Mouse (Mus musculus): ENCODE measurements at regions not wholly inside any gene's neighbourhood (a gene's known extent, or its start where the extent isn't known, plus 50 kb on each side); places are given as distances from the start of the nearest gene placed in this dataset.

DNA sequence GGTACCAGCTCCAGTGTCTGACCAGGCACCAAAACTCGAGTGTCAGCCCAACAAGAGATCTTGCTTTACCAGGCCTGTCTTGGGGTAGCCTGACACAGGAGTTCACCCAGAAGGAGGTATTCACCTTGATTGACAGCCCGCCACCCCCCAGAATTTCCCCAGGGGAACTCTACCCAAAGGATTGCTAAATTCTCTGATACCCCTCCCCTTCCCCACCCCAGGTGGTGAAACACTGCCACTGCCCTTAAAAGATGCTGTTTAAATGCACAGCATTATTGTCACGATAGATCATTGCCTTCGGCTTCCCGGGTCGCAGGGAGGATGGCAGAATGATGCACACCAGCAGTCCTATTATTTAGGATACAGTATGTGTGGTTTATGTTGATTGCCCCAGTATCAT is 476.8 kb downstream of the Prss52 start:
- Histone ChIP-seq H3K79me2 (ENCODE audit: control insufficient read depth, insufficient read depth, low read length, poor library complexity) (no peaks in the 10 kb centered on the region), H3K9me3 (replicated peaks; ENCODE audit: insufficient read depth, low read length) (no peaks in the 10 kb centered on the region), H3K27ac (ENCODE audit: control insufficient read depth, low read depth, low read length) (no peak overlapping the region), H3K4me1 (ENCODE audit: control insufficient read depth in 1 of 2, insufficient read depth in 2 of 2, low read length in 2 of 2) (no peaks in the 10 kb centered on the region), H3K9ac (ENCODE audit: control insufficient read depth, low read depth, low read length, poor library complexity, severe bottlenecking) (no peak overlapping the region), H3K27me3 (ENCODE audit: control insufficient read depth in 1 of 2, insufficient read depth in 2 of 2, low read length in 2 of 2) (no peaks in the 10 kb centered on the region), H3K4me3 (ENCODE audit: control insufficient read depth in 1 of 2, insufficient read depth in 1 of 2, low read depth in 2 of 2, low read length in 2 of 2) (no peak overlapping the region), H3K36me3 (ENCODE audit: control insufficient read depth in 1 of 2, insufficient read depth in 2 of 2, low read length in 2 of 2) (no peaks in the 10 kb centered on the region)
- DNase-seq (ENCODE audit: low read depth, low spot score), result no peak
- TF ChIP-seq ELF1 (IDR thresholded peaks at IDR 0.05; ENCODE audit: low read depth, low read length), result no peak
- no peak for TF ChIP-seq MAFK (IDR thresholded peaks at IDR 0.05; ENCODE audit: borderline replicate concordance, low read depth, low read length)
- TF ChIP-seq JUND (IDR thresholded peaks at IDR 0.05; ENCODE audit: low read depth, low read length), result no peak
- no peak for TF ChIP-seq SMC3 (IDR thresholded peaks at IDR 0.05; ENCODE audit: low read depth, low read length)
- TF ChIP-seq CHD1 (IDR thresholded peaks at IDR 0.05; ENCODE audit: low read depth, low read length), result no peak

DNA sequence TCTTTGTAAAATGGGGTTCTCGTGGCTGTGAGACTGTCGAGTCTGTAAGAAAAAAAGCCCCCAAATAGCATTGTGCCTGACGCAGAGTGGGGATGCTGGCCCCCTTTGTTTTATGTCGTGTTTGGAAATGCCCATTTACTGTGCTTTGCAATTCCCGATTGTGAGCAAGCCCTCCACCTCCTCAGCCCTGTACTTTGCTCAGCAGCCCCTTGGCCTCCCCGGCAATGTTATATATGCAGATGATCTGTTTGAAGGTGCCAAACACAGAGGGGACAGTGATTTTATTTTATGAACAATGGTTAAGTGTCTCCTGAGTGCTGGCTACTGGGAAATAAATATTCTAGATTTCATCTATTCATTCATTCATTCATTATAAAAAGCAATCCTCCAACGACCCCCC is 477.6 kb downstream of the Prss52 start:
- no peaks in the 10 kb centered on the region; a peak in 1 of 4 replicates for H3K27me3 ChIP-seq (ENCODE audit: control insufficient read depth in 1 of 2, insufficient read depth in 2 of 2, low read length in 2 of 2)
- no peak overlapping the region for H3K9ac ChIP-seq (ENCODE audit: control insufficient read depth, low read depth, low read length, poor library complexity, severe bottlenecking)
- H3K4me3 ChIP-seq (ENCODE audit: control insufficient read depth in 1 of 2, insufficient read depth in 1 of 2, low read depth in 2 of 2, low read length in 2 of 2), result no peak overlapping the region
- no peaks in the 10 kb centered on the region for H3K36me3 ChIP-seq (ENCODE audit: control insufficient read depth in 1 of 2, insufficient read depth in 2 of 2, low read length in 2 of 2)
- no peaks in the 10 kb centered on the region for H3K9me3 ChIP-seq (replicated peaks; ENCODE audit: insufficient read depth, low read length)
- no peaks in the 10 kb centered on the region for H3K4me1 ChIP-seq (ENCODE audit: control insufficient read depth in 1 of 2, insufficient read depth in 2 of 2, low read length in 2 of 2)
- no peaks in the 10 kb centered on the region for H3K79me2 ChIP-seq (ENCODE audit: control insufficient read depth, insufficient read depth, low read length, poor library complexity)
- TF ChIP-seq CTCF (IDR thresholded peaks at IDR 0.05 in 2 of 3, conservative IDR thresholded peaks at IDR 0.05 in 1 of 3; ENCODE audit: control insufficient read depth in 1 of 3, insufficient read depth in 1 of 3, low read depth in 2 of 3, low read length in 3 of 3, poor library complexity in 1 of 3, severe bottlenecking in 1 of 3) (no peak), MAFK (IDR thresholded peaks at IDR 0.05; ENCODE audit: borderline replicate concordance, low read depth, low read length) (no peak), RAD21 (IDR thresholded peaks at IDR 0.05; ENCODE audit: low read depth, low read length) (no peak), BHLHE40 (IDR thresholded peaks at IDR 0.05; ENCODE audit: borderline replicate concordance, low read depth, low read length) (no peak), MYC (IDR thresholded peaks at IDR 0.05; ENCODE audit: low read depth, low read length) (no peak)
- H3K27ac ChIP-seq (ENCODE audit: control insufficient read depth, low read depth, low read length), result no peak overlapping the region
- no peak for DNase-seq (ENCODE audit: low read depth, low spot score)

DNA sequence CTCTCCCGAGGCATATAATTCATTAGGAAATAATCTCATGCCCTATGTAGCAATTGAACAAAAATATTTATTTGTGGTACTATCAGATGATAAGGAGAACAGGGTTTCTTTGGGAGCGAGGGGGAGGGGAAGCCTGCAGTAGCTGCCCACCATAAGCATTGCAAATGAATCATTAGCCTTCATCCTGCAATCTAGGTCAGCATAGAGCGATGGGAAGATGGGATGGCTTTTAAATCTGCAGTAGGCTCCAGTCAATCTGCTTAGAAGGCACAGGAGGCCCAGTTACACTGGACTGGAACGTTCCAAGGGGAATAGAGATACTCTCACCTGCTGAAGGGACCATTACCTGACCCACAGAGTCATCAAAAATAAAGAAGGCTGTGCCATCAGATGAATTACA is 478.7 kb downstream of the Prss52 start:
- Histone ChIP-seq H3K27ac (ENCODE audit: control insufficient read depth, low read depth, low read length) (no peak overlapping the region), H3K4me3 (ENCODE audit: control insufficient read depth in 1 of 2, insufficient read depth in 1 of 2, low read depth in 2 of 2, low read length in 2 of 2) (no peak overlapping the region), H3K9me3 (replicated peaks; ENCODE audit: insufficient read depth, low read length) (no peaks in the 10 kb centered on the region), H3K36me3 (ENCODE audit: control insufficient read depth in 1 of 2, insufficient read depth in 2 of 2, low read length in 2 of 2) (no peaks in the 10 kb centered on the region), H3K9ac (ENCODE audit: control insufficient read depth, low read depth, low read length, poor library complexity, severe bottlenecking) (no peak overlapping the region), H3K27me3 (ENCODE audit: control insufficient read depth in 1 of 2, insufficient read depth in 2 of 2, low read length in 2 of 2) (no peaks in the 10 kb centered on the region; a peak in 1 of 4 replicates), H3K79me2 (ENCODE audit: control insufficient read depth, insufficient read depth, low read length, poor library complexity) (no peaks in the 10 kb centered on the region), H3K4me1 (ENCODE audit: control insufficient read depth in 1 of 2, insufficient read depth in 2 of 2, low read length in 2 of 2) (no peaks in the 10 kb centered on the region)
- TF ChIP-seq MYB (IDR thresholded peaks at IDR 0.05; ENCODE audit: low read depth, low read length) (no peak), ELF1 (IDR thresholded peaks at IDR 0.05; ENCODE audit: low read depth, low read length) (no peak), EP300 (IDR thresholded peaks at IDR 0.05; ENCODE audit: low read depth in 1 of 2, low read length in 2 of 2) (no peak), CHD1 (IDR thresholded peaks at IDR 0.05; ENCODE audit: low read depth, low read length) (no peak), UBTF (IDR thresholded peaks at IDR 0.05; ENCODE audit: borderline replicate concordance, insufficient read depth, low read depth, low read length) (no peak), HCFC1 (IDR thresholded peaks at IDR 0.05; ENCODE audit: low read depth, low read length) (no peak)
- no peak for DNase-seq (ENCODE audit: low read depth, low spot score)
